Mouse (Mus musculus): ENCODE results near the gene Paox. TPM values are rescaled to one million over a fixed set of nuclear protein-coding genes. Genes with fewer than 3 reads are reported as not detected.

Gene Paox
- polyA plus RNA-seq (2014; fragmentation: Illumina TruSeq; extraction: RNeasy Lipid Tissue Mini Kit (QIAGEN cat#74804); ENCODE audit: low read depth, low replicate concordance): 5.0 TPM

GRCm38 (mm10) chr7:140115583-140116328 is at the start of gene Paox:
TSS of gene Paox (plus strand) at chr7:140115799.

GRCm38 (mm10) chr7:140082242-140082678 is 33.3 kb upstream of the Paox start, which contains the start of gene Caly:
TSS of gene Caly (minus strand) at chr7:140082548.

GRCm38 (mm10) chr7:140092924-140093528 is 22.6 kb upstream of the Paox start, which contains the start of gene Prap1:
TSS of gene Prap1 (plus strand) at chr7:140093395.

GRCm38 (mm10) chr7:140101993-140102860 is 13.4 kb upstream of the Paox start, which contains the start of gene Fuom:
TSS of gene Fuom (minus strand) at chr7:140102441.

GRCm38 (mm10) chr7:140116329-140117054 is 893 bp downstream of the Paox start, which contains the start of gene Echs1:
TSS of gene Echs1 (minus strand) at chr7:140116476.

GRCm38 (mm10) chr7:140137135-140138020 is 21.8 kb downstream of the Paox start, which contains the start of gene Mtg1:
TSS of gene Mtg1 (plus strand) at chr7:140137564.

GRCm38 (mm10) chr7:140154218-140154927 is 38.8 kb downstream of the Paox start, which contains the start of gene Sprn:
TSS of gene Sprn (minus strand) at chr7:140154877.

GRCm38 (mm10) chr7:140164664-140165063 is 49.1 kb downstream of the Paox start, which contains the start of gene Olfr522:
TSS of gene Olfr522 (minus strand) at chr7:140164764.

GRCm38 (mm10) chr7:140172936-140173335 is 57.3 kb downstream of the Paox start, which contains the start of gene Olfr523:
TSS of gene Olfr523 (plus strand) at chr7:140173217.

Other genes starting within 250 kb of the Paox start
- not detected for gene Kndc1, start 221.1 kb upstream of the Paox start, polyA plus RNA-seq (2014; fragmentation: Illumina TruSeq; extraction: RNeasy Lipid Tissue Mini Kit (QIAGEN cat#74804); ENCODE audit: low read depth, low replicate concordance)
- gene Utf1, start 172.0 kb upstream of the Paox start, polyA plus RNA-seq (2014; fragmentation: Illumina TruSeq; extraction: RNeasy Lipid Tissue Mini Kit (QIAGEN cat#74804); ENCODE audit: low read depth, low replicate concordance): not detected
- gene 6430531B16Rik, start 137.0 kb upstream of the Paox start, polyA plus RNA-seq (2014; fragmentation: Illumina TruSeq; extraction: RNeasy Lipid Tissue Mini Kit (QIAGEN cat#74804); ENCODE audit: low read depth, low replicate concordance): not detected
- gene Adam8, start 123.2 kb upstream of the Paox start, polyA plus RNA-seq (2014; fragmentation: Illumina TruSeq; extraction: RNeasy Lipid Tissue Mini Kit (QIAGEN cat#74804); ENCODE audit: low read depth, low replicate concordance): not detected
- gene Zfp511, start 79.4 kb upstream of the Paox start, polyA plus RNA-seq (2014; fragmentation: Illumina TruSeq; extraction: RNeasy Lipid Tissue Mini Kit (QIAGEN cat#74804); ENCODE audit: low read depth, low replicate concordance): 15.9 TPM
- gene Tubgcp2, start 79.1 kb upstream of the Paox start, polyA plus RNA-seq (2014; fragmentation: Illumina TruSeq; extraction: RNeasy Lipid Tissue Mini Kit (QIAGEN cat#74804); ENCODE audit: low read depth, low replicate concordance): 12.0 TPM
- gene Msx3, start 66.7 kb upstream of the Paox start, polyA plus RNA-seq (2014; fragmentation: Illumina TruSeq; extraction: RNeasy Lipid Tissue Mini Kit (QIAGEN cat#74804); ENCODE audit: low read depth, low replicate concordance): not detected
- not detected for gene Caly, start 33.3 kb upstream of the Paox start, polyA plus RNA-seq (2014; fragmentation: Illumina TruSeq; extraction: RNeasy Lipid Tissue Mini Kit (QIAGEN cat#74804); ENCODE audit: low read depth, low replicate concordance)
- not detected for gene Prap1, start 22.4 kb upstream of the Paox start, polyA plus RNA-seq (2014; fragmentation: Illumina TruSeq; extraction: RNeasy Lipid Tissue Mini Kit (QIAGEN cat#74804); ENCODE audit: low read depth, low replicate concordance)
- 32.4 TPM for gene Fuom, start 13.4 kb upstream of the Paox start, polyA plus RNA-seq (2014; fragmentation: Illumina TruSeq; extraction: RNeasy Lipid Tissue Mini Kit (QIAGEN cat#74804); ENCODE audit: low read depth, low replicate concordance)
- 87.7 TPM for gene Echs1, start 677 bp downstream of the Paox start, polyA plus RNA-seq (2014; fragmentation: Illumina TruSeq; extraction: RNeasy Lipid Tissue Mini Kit (QIAGEN cat#74804); ENCODE audit: low read depth, low replicate concordance)
- gene Mtg1, start 21.8 kb downstream of the Paox start, polyA plus RNA-seq (2014; fragmentation: Illumina TruSeq; extraction: RNeasy Lipid Tissue Mini Kit (QIAGEN cat#74804); ENCODE audit: low read depth, low replicate concordance): 3.2 TPM
- 0.73 TPM for gene Sprn, start 39.1 kb downstream of the Paox start, polyA plus RNA-seq (2014; fragmentation: Illumina TruSeq; extraction: RNeasy Lipid Tissue Mini Kit (QIAGEN cat#74804); ENCODE audit: low read depth, low replicate concordance)
- gene Olfr522, start 49.0 kb downstream of the Paox start, polyA plus RNA-seq (2014; fragmentation: Illumina TruSeq; extraction: RNeasy Lipid Tissue Mini Kit (QIAGEN cat#74804); ENCODE audit: low read depth, low replicate concordance): not detected
- not detected for gene Olfr523, start 57.4 kb downstream of the Paox start, polyA plus RNA-seq (2014; fragmentation: Illumina TruSeq; extraction: RNeasy Lipid Tissue Mini Kit (QIAGEN cat#74804); ENCODE audit: low read depth, low replicate concordance)
- not detected for gene Olfr524, start 90.2 kb downstream of the Paox start, polyA plus RNA-seq (2014; fragmentation: Illumina TruSeq; extraction: RNeasy Lipid Tissue Mini Kit (QIAGEN cat#74804); ENCODE audit: low read depth, low replicate concordance)
- gene Cd163l1, start 102.5 kb downstream of the Paox start, polyA plus RNA-seq (2014; fragmentation: Illumina TruSeq; extraction: RNeasy Lipid Tissue Mini Kit (QIAGEN cat#74804); ENCODE audit: low read depth, low replicate concordance): not detected
- gene 5830411N06Rik, start 131.5 kb downstream of the Paox start, polyA plus RNA-seq (2014; fragmentation: Illumina TruSeq; extraction: RNeasy Lipid Tissue Mini Kit (QIAGEN cat#74804); ENCODE audit: low read depth, low replicate concordance): not detected
- not detected for gene Olfr525, start 205.1 kb downstream of the Paox start, polyA plus RNA-seq (2014; fragmentation: Illumina TruSeq; extraction: RNeasy Lipid Tissue Mini Kit (QIAGEN cat#74804); ENCODE audit: low read depth, low replicate concordance)
- gene Olfr527, start 218.2 kb downstream of the Paox start, polyA plus RNA-seq (2014; fragmentation: Illumina TruSeq; extraction: RNeasy Lipid Tissue Mini Kit (QIAGEN cat#74804); ENCODE audit: low read depth, low replicate concordance): not detected
- gene Olfr60, start 245.9 kb downstream of the Paox start, polyA plus RNA-seq (2014; fragmentation: Illumina TruSeq; extraction: RNeasy Lipid Tissue Mini Kit (QIAGEN cat#74804); ENCODE audit: low read depth, low replicate concordance): 0.16 TPM